Mouse (Mus musculus) cortical plate, adult 2 months (tissue): ENCODE measurements around the gene N4bp1. TPM values are rescaled to one million over a fixed set of nuclear protein-coding genes. Genes with fewer than 3 reads are reported as not detected.

Experiments used
- H3K27ac ChIP-seq: fragments of 200-500 bp; 2 replicates; pipeline ENCODE4 v1.5.1; 2012; ENCODE audit warnings: low read length, control low read depth, inconsistent platforms; ENCODE audit not compliant: insufficient read depth
- H3K4me1 ChIP-seq: fragments of 200-500 bp; 2 replicates; pipeline ENCODE4 v1.6.1; 2011; ENCODE audit warnings: low read length; ENCODE audit not compliant: control insufficient read depth, insufficient read depth
- H3K4me3 ChIP-seq: fragments of 200-500 bp; 2 replicates; pipeline ENCODE4 v1.5.1; 2011; ENCODE audit warnings: mild to moderate bottlenecking, low read length, control low read depth; ENCODE audit not compliant: insufficient read depth
- CTCF ChIP-seq: fragments of 200-500 bp; IDR thresholded peaks from 2 replicates; pipeline ENCODE4 v1.5.1; 2011; ENCODE audit warnings: mild to moderate bottlenecking, control low read depth, low read length; ENCODE audit not compliant: insufficient read depth; ENCODE audit errors: extremely low read depth
- POLR2A ChIP-seq: fragments of 200-500 bp; IDR thresholded peaks from 2 replicates; pipeline ENCODE4 v1.6.1; 2011; ENCODE audit warnings: mild to moderate bottlenecking, low read length, control low read depth; ENCODE audit not compliant: insufficient read depth; ENCODE audit errors: extremely low read depth
- polyA plus RNA-seq: library from polyadenylated mRNA; depleted of rRNA; stranded (reverse); fragments of >200 nt; gene quantifications from 2 replicates; pipeline ENCODE4 v1.2.3, GENCODE M21; 2012

Gene N4bp1
- polyA plus RNA-seq, 1 experiment: 16.7 TPM

DNA sequence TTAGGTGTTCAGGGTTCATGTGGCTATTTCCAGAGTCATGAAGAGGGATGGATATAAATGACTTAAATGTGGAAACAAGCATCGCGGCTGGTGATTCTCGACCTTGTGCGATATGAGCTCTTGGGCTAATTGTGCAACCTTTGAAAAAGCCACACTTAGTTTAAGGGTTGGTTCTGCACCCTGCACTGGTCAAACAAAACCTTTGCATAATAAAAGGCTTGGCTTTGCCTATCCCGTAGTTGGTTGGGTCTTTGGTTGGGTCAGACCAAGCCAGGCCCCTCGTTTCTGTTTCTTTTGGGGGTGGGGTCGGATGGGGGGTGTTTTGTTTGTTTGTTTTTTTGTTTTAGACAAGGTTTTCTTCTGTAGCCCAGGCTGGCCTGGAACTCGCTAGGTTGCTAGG is 17.6 kb upstream of the N4bp1 start:
- Histone ChIP-seq H3K4me3 (no peak overlapping the region), H3K27ac (no peak overlapping the region), H3K4me1 (no peaks in the 10 kb centered on the region)
- TF ChIP-seq CTCF (no peak), POLR2A (no peak)

DNA sequence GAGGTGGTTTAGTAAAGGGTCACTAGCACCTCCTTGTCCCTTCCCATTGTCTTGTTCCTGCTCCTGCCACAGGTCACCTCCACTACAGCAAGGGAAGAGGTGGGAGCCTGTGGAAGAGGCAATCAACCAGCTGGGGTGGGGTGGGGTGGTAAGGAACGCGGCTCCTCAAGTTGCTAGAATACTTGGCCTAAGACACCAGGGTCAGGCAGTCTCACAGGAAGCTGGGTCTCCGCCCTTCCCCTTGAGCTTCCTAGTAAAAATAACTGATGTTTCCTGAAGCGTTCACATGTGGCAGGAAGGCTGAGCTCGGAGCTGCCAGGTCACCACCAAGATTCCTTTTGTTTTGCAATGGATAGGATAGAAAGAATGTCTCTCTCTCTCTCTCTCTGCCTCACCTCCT is 16.9 kb upstream of the N4bp1 start:
- Histone ChIP-seq H3K4me3 (no peak overlapping the region), H3K4me1 (no peaks in the 10 kb centered on the region), H3K27ac (peak overlapping the region; percentile 59; the same call in 1 of the 2 replicates)
- TF ChIP-seq POLR2A (no peak), CTCF (no peak)

DNA sequence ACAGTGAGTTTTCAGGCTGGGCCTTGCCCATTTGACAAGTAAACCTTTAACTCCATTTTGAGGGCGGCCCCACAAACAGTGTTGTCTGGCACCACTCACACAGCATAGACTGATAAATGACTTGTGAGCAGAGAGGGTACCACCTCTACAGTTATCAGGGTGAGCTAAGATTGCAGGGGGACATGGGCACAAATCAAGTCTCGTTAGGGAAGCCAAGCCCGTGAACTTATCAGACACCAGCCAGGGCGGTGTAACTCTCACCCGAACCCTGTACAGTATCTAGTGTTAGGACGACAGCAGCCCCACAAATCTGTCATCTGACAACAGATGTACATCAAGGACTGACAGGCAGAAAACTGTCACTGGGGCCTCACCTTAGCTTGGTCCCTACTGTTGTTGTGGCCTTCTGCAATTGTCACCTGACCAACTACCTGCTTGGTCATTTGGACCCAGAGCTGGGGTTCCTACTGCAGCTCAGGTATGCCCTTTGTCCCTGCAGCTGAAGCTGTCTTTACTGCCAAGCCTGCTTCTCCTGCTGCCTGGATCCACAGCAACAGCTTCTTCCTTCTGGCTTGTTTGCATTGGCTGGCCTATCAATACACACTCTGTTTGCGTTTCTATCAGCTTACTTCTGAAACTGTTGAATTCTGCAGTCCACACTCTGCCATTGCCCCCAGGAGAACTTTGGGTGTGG is 12.8 kb upstream of the N4bp1 start:
- H3K4me1 ChIP-seq: no peaks in the 10 kb centered on the region
- H3K27ac ChIP-seq: no peak overlapping the region
- TF ChIP-seq POLR2A: no peak
- no peak for TF ChIP-seq CTCF
- H3K4me3 ChIP-seq: no peak overlapping the region

DNA sequence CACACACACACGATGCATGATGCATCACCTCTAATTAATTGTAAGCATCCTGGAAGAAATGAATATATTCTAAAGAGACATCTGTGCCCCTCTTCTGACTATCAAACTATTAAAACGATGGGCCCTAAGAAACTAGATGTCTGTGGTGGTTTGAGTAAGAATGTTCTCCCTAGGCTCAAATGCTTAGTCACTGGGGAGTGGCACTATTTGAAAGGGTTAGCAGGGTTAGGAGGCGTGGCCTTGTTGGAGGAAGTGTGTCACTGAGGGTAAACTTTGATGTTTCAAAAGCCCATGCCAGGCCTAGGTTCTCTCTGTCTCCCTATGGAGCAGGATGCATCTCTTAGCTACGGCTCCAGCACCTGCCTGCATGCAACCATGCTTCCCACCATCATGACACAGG is 10.3 kb upstream of the N4bp1 start:
- Histone ChIP-seq H3K27ac (no peak overlapping the region), H3K4me3 (no peak overlapping the region), H3K4me1 (no peaks in the 10 kb centered on the region)
- no peak for TF ChIP-seq POLR2A
- TF ChIP-seq CTCF: no peak

DNA sequence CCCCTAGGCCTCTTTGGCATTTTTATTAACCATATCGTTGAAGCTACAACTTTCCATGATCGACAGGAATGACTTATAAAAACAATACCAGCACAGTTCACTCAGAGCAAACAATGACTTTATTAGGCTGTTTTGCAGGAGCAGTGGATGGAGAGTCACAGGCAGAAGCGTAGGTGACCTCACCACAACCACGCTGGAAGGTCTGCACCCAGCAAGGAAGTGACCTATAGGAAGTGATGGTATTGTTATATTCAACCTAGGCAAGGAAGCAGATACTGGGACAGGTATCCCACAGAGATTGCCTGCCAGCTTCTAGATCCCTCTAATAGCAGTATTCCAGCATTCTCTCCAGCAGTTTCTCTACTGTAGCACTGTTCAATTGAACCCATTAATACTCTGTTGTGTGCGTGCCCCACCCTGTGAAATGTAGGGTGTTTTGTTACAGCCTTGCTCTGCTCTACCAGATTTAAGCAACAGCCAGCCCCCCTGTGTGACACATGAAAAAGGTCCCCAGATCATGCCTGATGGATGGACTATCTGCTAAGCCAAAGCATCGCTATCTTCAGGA is 9.2 kb upstream of the N4bp1 start:
- Histone ChIP-seq H3K27ac (no peak overlapping the region), H3K4me1 (no peaks in the 10 kb centered on the region), H3K4me3 (no peak overlapping the region)
- TF ChIP-seq POLR2A (no peak), CTCF (no peak)

DNA sequence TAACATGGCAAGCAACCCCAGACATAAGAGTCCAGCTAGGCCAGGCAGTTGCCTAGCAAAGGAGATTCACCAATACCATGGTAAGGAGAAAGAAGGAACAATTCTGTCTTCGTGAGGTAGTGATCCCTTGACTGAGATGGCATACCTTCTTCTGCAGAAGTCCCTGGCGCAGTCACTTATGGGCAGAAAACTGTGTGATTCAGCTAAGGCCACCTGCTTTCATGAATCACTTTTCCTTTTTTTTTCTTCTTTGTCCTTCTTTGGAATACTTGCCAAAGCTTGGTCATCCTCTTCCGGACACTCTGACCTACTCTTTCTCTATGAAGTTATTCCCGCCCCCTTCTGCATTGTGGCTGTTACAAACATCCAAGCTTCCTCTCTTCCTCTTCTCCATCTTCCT is 8.5 kb upstream of the N4bp1 start:
- H3K4me3 ChIP-seq: no peak overlapping the region
- no peak overlapping the region for H3K27ac ChIP-seq
- H3K4me1 ChIP-seq: no peaks in the 10 kb centered on the region
- no peak for TF ChIP-seq POLR2A
- TF ChIP-seq CTCF: no peak

DNA sequence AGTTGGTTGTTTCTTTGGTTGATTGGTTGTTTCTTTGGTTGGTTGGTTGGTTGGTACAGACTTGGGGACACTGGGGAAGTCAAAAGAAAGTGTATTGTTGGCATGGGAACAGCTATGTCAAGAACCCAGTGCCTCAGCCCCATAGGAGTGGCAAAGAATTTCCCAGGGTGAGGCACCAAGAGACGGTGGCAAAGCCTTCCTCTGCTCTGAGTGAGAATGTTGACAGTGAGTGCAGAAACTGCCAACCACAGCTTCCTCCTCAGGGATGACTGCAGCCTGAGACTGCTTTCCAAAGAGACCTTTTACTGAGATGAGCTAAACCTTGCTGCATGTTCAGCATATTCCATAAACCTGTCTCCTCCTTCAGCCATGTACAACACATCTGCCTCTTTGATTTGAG is 6.5 kb upstream of the N4bp1 start:
- no peak overlapping the region for H3K27ac ChIP-seq
- no peaks in the 10 kb centered on the region for H3K4me1 ChIP-seq
- no peak overlapping the region for H3K4me3 ChIP-seq
- TF ChIP-seq CTCF: no peak
- no peak for TF ChIP-seq POLR2A

DNA sequence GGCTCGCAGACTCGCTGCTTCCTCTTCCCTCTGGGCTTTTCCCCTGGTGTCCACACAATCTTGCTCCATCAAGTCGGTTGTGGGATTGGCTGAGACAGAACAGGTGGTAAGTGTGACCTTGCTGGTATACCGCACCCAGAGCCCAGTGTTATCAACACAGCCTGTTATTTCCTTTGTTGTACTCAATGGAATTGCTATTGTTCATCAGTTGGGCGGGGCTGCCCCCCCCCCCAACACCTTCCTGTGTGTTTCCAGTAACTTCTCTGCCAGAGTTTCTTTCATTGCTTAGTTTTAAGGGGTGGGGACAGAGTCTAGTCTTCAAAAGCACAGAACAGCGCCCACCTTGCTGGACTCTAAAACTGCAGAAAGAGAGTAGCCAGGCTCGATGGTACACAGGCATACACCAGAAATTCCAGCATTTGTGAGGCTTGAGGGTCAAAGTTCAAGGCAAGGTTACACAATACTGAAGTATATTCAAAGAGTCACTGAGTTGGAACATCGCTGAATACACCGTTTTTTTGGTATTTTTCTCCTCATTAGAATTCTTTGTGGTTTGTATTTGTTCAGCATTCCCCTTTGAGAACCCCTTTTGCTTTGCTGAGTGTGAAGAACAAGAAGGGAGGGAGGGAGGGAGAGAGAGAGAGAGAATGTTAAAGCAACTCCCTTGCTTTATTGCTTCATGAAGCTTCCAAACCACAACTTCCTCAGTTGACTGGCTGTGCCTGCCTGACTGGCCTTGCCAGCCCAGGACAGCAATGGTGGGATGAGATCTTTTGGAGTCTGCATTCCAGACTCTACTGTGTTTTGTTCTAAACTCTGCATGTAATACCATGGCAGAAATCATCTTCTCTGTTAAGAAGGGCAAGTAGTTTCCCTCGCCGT is 3.2 kb upstream of the N4bp1 start:
- TF ChIP-seq CTCF: no peak
- no peak for TF ChIP-seq POLR2A
- Histone ChIP-seq H3K4me1 (peaks cover 1% of the 10 kb centered on the region; the same call in 1 of the 2 replicates), H3K27ac (no peak overlapping the region), H3K4me3 (no peak overlapping the region)

DNA sequence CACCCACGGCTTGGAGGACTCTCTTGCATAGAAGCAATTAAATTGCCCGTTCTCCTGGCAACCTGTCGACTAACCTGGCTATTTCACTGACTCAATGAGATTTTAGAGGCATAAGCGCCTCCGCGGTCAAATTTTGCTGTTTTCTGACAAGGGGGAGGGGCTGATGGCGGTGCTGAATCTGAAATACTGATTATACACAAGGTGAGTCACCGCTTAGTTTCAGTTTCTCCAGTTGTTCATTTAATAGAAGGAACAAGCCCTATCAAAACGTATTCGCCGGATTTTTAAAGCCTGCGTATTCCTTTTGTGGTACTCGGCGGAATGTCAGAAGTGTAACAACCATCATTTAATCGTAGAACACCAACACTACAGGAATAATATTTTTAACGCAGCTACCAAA is 991 bp downstream of the N4bp1 start:
- Histone ChIP-seq H3K4me1 (peaks cover 6% of the 10 kb centered on the region), H3K4me3 (peak overlapping the region; percentile 89), H3K27ac (peak overlapping the region; percentile 82; the same call in 1 of the 2 replicates)
- no peak for TF ChIP-seq CTCF
- TF ChIP-seq POLR2A: no peak
